Mouse (Mus musculus): Measurements from ENCODE around the gene P3h3.
"Not testable (repeated sequence)": the region's sequence is repeated elsewhere in the genome, so short reads cannot be mapped to it uniquely, and the experiment has no call there.

DNA sequence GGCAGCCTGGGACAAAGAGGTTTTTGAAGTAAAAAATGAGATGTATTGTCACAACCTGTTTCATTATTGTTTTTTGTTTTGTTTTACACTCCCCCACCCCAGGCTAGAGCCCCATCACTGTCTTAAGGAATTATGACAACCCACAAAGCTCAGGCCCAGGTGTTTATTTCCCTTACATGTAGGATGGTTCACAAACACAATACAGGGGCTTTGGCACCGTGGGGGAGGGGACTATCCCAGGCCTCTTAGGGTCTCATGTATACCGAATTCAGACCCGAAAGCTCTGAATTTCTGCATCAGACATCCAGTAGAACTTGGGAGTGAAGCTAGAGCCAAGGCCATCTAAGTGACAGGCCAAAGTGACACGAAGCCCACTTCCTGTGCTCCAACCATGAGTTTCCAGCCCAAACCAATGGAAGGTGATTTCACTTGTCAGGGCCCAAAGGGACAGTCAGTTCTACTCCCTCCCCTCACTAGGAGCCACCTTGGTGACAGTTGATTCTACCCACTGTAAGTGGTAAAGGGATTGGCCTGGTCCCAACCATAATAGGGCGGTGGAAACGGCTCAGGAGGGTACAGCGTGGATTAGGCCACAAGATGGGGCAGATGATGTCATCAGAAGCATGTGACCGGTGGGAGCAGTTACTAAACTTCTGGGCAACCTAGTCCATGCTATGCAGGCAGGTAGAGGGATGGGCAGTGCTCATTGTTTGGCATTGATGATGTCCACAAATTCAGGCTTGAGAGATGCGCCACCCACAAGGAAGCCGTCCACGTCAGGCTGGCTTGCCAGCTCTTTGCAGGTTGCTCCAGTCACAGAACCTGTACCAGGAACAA lies 46.8 kb downstream of the P3h3 start:
- TF ChIP-seq CTCF (conservative IDR thresholded peaks at IDR 0.05; ENCODE audit: low read length); NANOG (IDR thresholded peaks at IDR 0.05; ENCODE audit: borderline replicate concordance, low read length); POU5F1 (IDR thresholded peaks at IDR 0.05; ENCODE audit: borderline replicate concordance, low read length): not testable (repeated sequence)
